Mouse (Mus musculus): Measurements from ENCODE around the gene Rpn2.
A peak's percentile ranks its signal among the peaks of the same experiment; 100 is the strongest.

The Rpn2 gene

DNA sequence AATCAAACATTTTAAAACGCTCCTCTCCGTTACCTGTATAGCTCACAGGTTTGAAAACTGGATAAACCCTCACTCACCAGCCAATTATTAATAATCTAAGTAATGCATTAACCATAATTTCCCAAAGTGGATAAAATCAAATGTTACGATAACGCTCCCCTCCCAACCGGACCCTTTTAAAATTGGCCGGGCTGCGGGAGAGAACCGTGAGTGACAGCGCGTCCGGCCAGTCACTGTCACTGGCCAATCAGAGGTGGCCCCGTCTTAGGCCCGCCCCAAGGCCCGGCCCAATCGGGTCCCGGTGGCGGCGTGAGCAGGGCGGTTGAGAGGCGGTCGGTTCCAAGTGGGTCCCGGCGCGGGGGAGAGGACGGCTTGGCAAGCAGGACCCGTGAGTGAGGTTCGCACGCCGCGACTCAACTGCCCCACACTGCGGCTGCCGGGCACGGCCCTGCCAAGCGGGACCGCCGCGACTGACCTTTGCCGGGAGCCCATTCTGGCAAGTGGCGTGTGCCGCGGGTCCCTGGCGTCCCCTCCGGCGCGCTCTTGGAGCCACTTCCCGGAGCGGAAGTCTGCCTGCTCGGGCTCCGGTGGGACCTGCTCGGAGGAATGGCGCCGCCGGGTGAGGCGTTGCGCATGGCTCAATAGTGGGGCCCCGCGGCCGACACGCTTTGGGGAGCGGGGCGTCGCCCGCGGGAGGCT lies at the start of gene Rpn2:
Gene Rpn2 (plus strand): TSS at position 301 of the 699 bp plus-strand sequence.
- DNase-seq, result peak; percentile 96 to 97

GRCm38 (mm10) chr2:157235946-157236345 lies 42.9 kb upstream of the Rpn2 start:
- no peak for DNase-seq

- no peak for DNase-seq
Measured at GRCm38 (mm10) chr2:157245001-157245400, 33.8 kb upstream of the Rpn2 start.

- no peak for DNase-seq
Measured at GRCm38 (mm10) chr2:157245603-157246002, 33.2 kb upstream of the Rpn2 start.

- DNase-seq, result no peak
Measured at GRCm38 (mm10) chr2:157248111-157248510, 30.7 kb upstream of the Rpn2 start.

DNA sequence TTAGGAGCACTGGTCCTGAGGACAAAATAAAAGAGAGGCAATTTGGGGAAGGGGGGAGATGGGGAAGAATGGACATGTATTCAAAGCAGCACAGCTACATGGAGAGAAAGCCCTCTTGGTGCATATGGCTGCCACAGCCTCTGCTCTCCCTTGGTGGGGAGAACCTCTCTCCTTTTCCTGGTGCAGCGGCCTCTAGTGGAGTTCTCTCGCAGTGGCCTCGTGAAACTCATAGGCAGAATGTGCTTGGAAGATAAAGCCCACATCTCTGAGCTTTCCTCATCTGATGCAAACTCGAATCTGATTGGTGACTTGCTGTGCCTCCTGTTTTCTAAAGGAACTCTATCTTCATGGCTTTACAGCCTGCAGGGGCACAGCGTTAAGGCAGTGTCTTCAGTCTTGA lies 19.1 kb upstream of the Rpn2 start:
- DNase-seq, result peak; percentile 62 to 66

DNA sequence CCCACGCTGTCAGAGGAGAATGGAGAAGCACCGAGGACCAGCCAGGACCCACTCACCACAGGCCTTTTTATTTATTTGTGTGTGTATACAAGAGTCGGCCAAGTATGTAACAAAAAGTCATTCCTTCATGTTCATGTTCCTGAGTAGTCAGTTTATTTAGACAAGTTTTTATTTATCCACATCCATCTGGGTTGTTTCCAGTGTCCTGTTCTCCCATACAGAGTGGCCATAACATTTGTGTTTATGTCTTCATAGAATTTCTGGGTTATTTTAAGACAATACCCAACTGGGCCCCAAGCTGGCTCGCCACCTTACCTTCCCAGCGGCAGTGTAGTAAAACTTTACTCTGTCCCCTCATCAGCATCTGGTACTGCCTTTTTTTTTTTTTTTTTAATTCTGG lies 16.9 kb upstream of the Rpn2 start:
- no peak for DNase-seq

GRCm38 (mm10) chr2:157262506-157262905 lies 16.3 kb upstream of the Rpn2 start:
- no peak for DNase-seq

- no peak for DNase-seq
Measured at GRCm38 (mm10) chr2:157263101-157263500, 15.7 kb upstream of the Rpn2 start.

GRCm38 (mm10) chr2:157263832-157264231 lies 15.0 kb upstream of the Rpn2 start:
- no peak for DNase-seq

DNA sequence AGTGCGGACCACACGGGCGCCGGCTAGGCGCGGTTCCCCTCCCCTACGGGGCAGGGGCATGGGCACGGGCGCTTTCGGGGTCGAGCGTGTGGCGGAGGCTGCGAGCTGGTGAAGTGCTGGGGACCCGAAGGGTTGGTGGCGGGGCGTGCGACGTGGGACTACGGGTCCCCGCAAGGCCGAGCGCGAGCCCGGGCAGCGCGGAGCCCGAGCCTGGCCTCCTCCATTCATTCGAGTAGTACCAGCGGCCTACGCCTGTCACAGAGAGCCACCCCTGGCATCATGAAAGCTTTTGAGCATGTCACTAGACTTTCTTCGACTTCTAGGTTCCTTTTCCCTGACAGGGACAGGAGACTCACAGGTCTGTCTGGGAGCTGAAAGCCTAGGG lies 591 bp downstream of the Rpn2 start, which contains the start of gene Mroh8:
Gene Mroh8 (minus strand): TSS at position 134 of the 385 bp plus-strand sequence.
- DNase-seq, result no peak

DNA sequence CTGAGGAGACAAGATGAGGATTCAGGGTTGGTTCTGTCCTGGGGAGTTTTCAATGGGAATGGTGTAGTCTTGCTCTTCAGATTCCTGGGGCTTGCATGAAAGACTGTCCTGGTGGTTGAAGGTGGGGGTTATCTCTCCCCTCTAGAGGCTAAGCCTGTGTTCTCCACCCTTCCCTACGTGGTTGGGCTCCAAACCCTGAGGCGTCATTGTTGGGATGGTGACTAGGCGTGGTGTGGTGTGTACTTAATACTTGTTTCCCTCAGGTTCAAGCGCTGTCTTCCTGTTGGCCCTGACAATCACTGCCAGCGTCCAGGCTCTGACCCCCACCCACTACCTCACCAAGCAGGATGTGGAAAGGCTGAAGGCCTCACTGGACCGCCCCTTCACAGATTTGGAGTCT lies 4.5 kb downstream of the Rpn2 start:
- no peak for DNase-seq

GRCm38 (mm10) chr2:157287542-157287941 lies 8.7 kb downstream of the Rpn2 start:
- peak; percentile 34 to 35 for DNase-seq

DNA sequence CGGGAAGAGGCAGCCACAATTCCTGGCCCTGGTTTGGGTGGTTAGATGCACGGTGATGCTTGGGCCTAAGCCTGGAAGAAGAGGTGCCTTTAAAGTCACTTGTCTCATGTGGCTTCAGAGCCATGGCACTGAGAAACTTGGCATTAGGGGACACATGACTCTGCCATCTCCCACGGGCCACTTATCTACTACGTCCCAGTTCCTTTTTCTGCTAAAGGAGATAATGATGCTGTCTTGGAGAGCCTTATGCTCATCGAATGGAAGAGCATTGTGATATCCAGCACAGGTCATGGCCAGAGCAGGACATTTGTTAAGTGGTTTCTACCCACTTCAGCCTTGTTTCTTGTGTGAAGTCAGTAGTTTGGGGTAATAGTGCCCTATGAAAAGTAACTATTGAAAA lies 10.2 kb downstream of the Rpn2 start:
- no peak for DNase-seq

DNA sequence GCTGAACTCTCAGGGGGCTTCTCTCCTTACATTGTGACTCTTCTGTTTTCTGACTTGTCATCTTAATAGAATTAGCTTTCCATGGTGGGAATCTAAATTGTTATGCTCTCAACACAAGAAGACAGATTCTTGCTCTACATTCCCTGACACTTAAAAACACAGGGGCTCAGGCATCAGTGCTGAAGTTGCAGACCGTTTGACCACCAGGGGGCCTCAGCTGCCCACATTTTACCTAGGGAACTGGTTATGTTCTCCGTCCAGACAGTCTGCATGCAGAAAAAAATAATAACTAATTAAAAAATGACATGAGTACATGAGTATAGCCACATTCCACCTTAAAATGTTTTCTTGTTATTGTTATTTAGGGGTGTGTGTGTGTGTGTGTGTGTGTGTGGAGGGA lies 13.3 kb downstream of the Rpn2 start:
- DNase-seq, result peak; percentile 48 to 65

DNA sequence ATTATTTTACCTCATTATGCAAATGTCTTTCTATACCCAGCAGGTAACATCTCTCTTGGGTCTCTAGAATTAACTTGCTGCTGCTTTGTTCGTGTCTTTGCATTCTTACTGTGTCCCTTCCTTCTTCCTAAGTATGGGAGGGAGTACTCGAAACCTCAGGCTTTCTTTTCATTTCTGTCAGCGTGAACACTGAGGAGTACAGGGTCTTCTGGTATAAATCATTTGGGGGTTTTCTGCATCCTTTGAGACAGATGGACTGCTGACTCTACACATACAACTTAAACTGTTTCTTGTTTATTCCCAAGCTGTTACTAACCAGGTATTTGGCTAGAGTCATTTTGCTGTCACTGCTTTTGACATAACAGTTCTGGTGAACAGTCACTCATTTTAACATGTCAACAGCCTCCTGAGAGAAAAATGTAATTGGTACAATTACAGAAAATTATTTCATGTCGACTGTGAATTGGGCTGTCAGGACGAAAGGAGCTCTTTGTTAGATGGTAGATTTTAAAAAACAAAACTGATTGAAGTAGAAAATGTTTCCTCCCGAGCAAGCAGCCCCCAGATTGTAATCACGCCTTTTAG lies 17.4 kb downstream of the Rpn2 start:
- no peak for DNase-seq

DNA sequence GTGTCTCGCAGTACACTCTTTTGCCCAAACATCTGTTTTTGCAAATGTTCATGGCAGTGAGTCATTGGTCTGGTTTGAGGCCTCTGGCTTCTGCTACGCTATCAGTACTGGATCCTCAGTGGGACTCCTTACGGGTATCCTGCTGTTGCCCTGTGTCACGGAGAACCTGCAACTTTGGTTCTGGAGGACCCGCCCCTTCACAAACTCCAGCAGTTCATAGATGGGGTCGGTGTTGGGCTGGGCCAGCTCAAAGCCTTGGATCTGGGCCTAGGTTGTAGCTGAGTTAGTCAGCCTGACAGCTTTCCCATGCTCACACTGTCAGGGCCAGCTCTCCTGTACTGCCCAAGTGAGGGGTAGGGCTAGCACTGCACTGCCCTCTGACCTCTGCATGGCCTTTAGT lies 21.2 kb downstream of the Rpn2 start:
- DNase-seq, result no peak

DNA sequence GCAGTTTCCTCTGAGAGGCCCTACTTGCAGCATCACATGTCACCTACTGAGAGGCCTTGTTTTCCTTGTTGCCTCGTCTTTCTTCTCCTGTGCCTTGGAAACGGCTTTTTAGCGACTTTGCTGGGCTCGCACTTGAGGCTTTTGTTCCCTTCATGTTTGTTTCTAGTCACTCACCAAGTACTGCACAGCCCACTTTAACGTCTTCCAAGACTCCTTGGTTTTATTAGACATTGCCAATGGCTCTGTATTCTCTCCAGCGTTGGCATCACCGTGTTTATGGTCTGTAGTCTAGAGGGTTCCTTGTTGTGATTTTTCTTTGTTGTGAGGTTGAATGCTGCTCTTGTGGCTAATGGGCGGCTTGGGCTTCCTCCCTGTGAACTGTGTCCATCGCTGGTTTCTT lies 24.3 kb downstream of the Rpn2 start:
- no peak for DNase-seq

DNA sequence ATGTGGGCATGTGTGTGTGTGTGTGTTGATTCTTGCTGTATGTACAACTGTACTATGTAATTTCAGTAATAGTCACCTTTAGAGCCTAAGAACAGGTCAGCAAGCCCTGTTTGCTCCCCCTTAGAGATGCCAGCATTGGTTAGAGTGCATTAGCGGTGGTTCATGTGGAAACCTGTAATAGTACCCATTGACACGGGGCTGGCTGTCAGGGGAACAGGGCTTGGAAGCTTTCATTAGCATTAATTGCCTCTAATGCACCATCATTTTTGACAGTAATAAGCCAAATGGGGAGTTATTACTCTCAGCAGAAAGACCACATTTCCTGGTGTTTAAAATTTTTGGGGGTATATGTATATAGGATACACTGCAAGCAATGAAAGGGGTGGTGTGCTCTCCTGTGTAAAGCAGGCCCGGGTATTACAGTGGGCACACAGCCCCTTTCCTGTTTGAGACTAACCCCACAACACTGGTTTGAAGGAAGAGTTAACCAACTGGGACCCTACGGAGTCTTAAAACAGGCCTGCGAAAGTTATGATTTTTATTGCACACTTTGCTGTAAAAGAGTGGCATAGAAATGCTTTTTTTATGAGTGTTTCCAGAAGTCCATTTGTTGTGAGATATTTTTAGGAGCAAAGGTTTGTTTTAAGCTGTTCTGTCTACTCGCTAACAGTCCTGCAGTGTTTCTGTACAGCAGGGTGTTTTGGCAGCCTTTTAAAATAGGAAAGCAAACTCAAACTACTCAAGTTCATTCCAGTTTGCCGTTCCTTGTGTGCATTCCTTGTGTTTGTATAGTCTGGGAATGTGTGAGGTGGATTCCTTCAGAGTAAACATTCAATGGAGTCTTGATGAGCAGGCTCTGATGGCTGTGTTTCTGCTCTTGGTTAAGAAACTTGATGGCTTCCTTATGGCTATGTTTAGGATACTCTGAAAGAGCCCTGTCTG lies 27.5 kb downstream of the Rpn2 start:
- no peak for DNase-seq

DNA sequence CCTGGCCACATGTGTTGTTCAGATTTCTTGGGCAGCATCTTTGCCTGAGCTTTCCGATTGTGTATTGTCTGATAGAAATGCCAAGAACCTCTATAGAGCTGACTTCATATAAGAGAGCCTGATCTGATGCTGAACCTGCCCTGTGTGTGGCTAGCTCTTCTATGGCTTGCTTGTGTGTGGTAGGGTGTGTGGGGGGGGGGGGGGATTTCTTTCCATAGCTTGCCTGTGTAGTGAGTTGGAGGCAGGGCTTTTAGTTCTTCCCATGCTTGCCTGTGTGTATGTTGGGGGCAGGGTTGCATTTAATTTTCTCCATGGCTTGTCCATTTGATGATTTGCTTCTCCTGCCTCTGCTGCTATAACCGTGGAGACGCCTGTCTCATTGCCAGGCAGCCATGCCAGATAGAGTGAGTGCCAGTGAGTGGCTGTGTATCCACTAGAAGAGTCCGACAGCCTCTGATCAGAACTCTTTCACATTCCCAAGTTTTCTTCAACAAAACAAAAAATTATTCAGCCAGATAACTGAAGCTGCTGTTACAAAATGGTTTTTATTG lies 29.0 kb downstream of the Rpn2 start:
- no peak for DNase-seq

DNA sequence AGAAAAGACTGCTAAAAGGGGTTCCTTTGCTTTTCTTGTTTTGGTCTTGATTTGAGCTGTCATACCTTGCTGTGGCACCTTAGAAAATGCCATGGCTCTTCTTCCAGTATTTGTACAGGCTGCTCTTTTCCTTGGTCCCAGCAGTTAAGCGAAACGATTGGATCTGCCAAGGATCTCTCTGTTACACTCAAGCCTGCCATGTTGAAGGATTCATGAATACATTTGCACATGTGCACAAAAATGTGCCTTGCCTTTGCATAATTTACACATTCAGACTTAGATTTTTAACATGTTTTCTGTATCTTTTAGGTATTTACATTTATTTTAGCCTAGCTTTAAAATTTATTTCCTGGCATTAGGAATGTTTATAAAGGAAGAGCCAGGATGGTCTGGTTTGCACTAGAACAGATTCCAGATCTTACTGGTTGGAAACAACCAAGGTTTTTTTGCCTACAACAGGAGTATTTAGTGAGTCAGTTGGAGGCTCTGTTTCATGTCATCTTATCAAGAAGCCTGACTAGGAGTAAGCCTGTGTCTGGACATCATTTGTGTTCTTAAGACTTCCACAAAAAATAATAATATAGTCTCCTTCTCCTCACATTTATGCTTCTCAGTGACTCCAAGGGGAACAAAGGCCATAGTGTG lies 29.6 kb downstream of the Rpn2 start:
- no peak for DNase-seq

DNA sequence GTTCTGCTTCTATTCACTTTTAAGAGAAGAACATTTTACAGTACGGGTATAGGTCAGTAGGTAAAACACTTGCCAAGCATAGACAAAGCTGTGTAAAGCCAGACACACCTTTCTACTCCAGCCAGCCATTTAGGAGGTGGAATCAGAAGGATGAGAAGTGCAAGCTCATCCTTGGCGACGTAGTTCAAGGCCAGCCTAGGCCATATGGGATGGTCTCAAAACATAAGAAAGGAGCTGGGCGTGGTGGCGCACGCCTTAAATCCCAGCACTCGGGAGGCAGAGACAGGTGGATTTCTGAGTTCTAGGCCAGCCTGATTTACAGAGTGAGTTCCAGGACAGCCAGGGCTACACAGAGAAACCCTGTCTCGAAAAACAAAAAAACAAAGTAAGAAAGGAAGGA lies 30.8 kb downstream of the Rpn2 start:
- no peak for DNase-seq
